Mouse (Mus musculus) hindbrain, embryonic 10.5 days (tissue): ENCODE measurements around the gene Gm9040. TPM values are rescaled to one million over a fixed set of nuclear protein-coding genes. Genes with fewer than 3 reads are reported as not detected.

Experiments
- polyA plus RNA-seq: library from polyadenylated mRNA; unstranded; fragments of >200 nt; fragmentation: Nextera tagmentation; extraction: Ambion mirVana; gene quantifications from 2 replicates; pipeline ENCODE4 v1.2.1, GENCODE M21; 2016

The Gm9040 gene
- polyA plus RNA-seq, 1 experiment from 2014 or later = not detected

Other genes with a start within 250 kb of the Gm9040 start
- gene Mdm1, start 185.2 kb downstream of the Gm9040 start, polyA plus RNA-seq = 52.1 and 53.5 TPM in 2 replicates
- not detected in 2 replicates for gene Il22, start 122.0 kb downstream of the Gm9040 start, polyA plus RNA-seq
- 0.06 and 0.12 TPM in 2 replicates for gene Gm32717, start 86.2 kb downstream of the Gm9040 start, polyA plus RNA-seq
- gene Gm32802, start 68.3 kb downstream of the Gm9040 start, polyA plus RNA-seq = 0.06 and 0.12 TPM in 2 replicates
- gene Iltifb, start 31.9 kb downstream of the Gm9040 start, polyA plus RNA-seq = not detected in 2 replicates
- gene Gm9044, start 5.4 kb upstream of the Gm9040 start, polyA plus RNA-seq = not detected in 2 replicates
- 0.09 TPM in 1 of 2 replicates, not detected in the other for gene Gm9045, start 10.9 kb upstream of the Gm9040 start, polyA plus RNA-seq
- not detected in 2 replicates for gene Gm9046, start 16.3 kb upstream of the Gm9040 start, polyA plus RNA-seq
- not detected in 2 replicates for gene Gm9048, start 21.7 kb upstream of the Gm9040 start, polyA plus RNA-seq
- gene Gm9049, start 27.1 kb upstream of the Gm9040 start, polyA plus RNA-seq = 0.09 TPM in 1 of 2 replicates, not detected in the other
- not detected in 2 replicates for gene Ifng, start 114.1 kb upstream of the Gm9040 start, polyA plus RNA-seq